Mouse (Mus musculus) ES-CJ7 (cell line): ENCODE measurements around the gene Ddr1.
A peak's percentile ranks its signal among the peaks of the same experiment; 100 is the strongest.

Source experiments
- DNase-seq: peaks from one replicate; pipeline ENCODE4 v3.0.0; 2011; ENCODE audit warnings: low read depth, low spot score

The Ddr1 gene

GRCm38 (mm10) chr17:35721676-35722075 is 17.3 kb upstream of the Ddr1 start:
- no peak for DNase-seq

- DNase-seq: no peak
Observed at GRCm38 (mm10) chr17:35720340-35720727, 15.9 kb upstream of the Ddr1 start.

GRCm38 (mm10) chr17:35719616-35720339 is 15.4 kb upstream of the Ddr1 start:
- DNase-seq: no peak

GRCm38 (mm10) chr17:35717080-35717479 is 12.7 kb upstream of the Ddr1 start:
- no peak for DNase-seq

GRCm38 (mm10) chr17:35716114-35716513 is 11.7 kb upstream of the Ddr1 start:
- DNase-seq: no peak

- DNase-seq: no peak
Observed at GRCm38 (mm10) chr17:35710705-35711347, 6.4 kb upstream of the Ddr1 start.

GRCm38 (mm10) chr17:35708611-35709010 is 4.2 kb upstream of the Ddr1 start:
- no peak for DNase-seq

GRCm38 (mm10) chr17:35707929-35708328 is 3.5 kb upstream of the Ddr1 start:
- no peak for DNase-seq

GRCm38 (mm10) chr17:35705836-35706235 is 1.4 kb upstream of the Ddr1 start:
- no peak for DNase-seq

- DNase-seq: no peak
Observed at GRCm38 (mm10) chr17:35703751-35704271, 610 bp downstream of the Ddr1 start.

- no peak for DNase-seq
Observed at GRCm38 (mm10) chr17:35703065-35703464, 1.4 kb downstream of the Ddr1 start.

GRCm38 (mm10) chr17:35702605-35703004 is 1.8 kb downstream of the Ddr1 start:
- no peak for DNase-seq

GRCm38 (mm10) chr17:35701978-35702461 is 2.4 kb downstream of the Ddr1 start:
- DNase-seq: no peak

- no peak for DNase-seq
Observed at GRCm38 (mm10) chr17:35701203-35701977, 3.0 kb downstream of the Ddr1 start.

GRCm38 (mm10) chr17:35700371-35700961 is 4.0 kb downstream of the Ddr1 start:
- DNase-seq: no peak

- DNase-seq: peak; percentile 41
Observed at GRCm38 (mm10) chr17:35699919-35700318, 4.5 kb downstream of the Ddr1 start.

- DNase-seq: no peak
Observed at GRCm38 (mm10) chr17:35698501-35698883, 5.9 kb downstream of the Ddr1 start.

- DNase-seq: peak; percentile 85
Observed at GRCm38 (mm10) chr17:35697759-35698500, 6.5 kb downstream of the Ddr1 start.

GRCm38 (mm10) chr17:35697429-35697758 is 7.0 kb downstream of the Ddr1 start:
- no peak for DNase-seq

GRCm38 (mm10) chr17:35696691-35697090 is 7.7 kb downstream of the Ddr1 start:
- DNase-seq: no peak

GRCm38 (mm10) chr17:35695289-35695688 is 9.1 kb downstream of the Ddr1 start:
- peak; percentile 86 for DNase-seq
